Mouse (Mus musculus) T-helper 17 cell (primary cell): ENCODE measurements at regions not wholly inside any gene's neighbourhood (a gene's known extent, or its start where the extent isn't known, plus 50 kb on each side); places are given as distances from the start of the nearest gene placed in this dataset.

Experiments
- in situ Hi-C, 2 experiments: fragments of 300-600 bp; cut with MboI, MseI; formaldehyde crosslinking; loops; 1 replicate in 1 of 2; 2 replicates in 1 of 2; pipeline ENCODE4 v1.15.1; 2025; ENCODE audit warnings: high pct_unique_total_duplicates in 2 of 2

GRCm38 (mm10) chr6:36313586-36313985 is 74.3 kb upstream of the Chrm2 start:
- in situ Hi-C loops: no loop called here
